Mouse (Mus musculus) ES-CJ7 (cell line): ENCODE data around the gene Abtb2.

Experiments
- DNase-seq: peaks from one replicate; pipeline ENCODE4 v3.0.0; 2011; ENCODE audit warnings: low read depth, low spot score

Abtb2 gene

GRCm38 (mm10) chr2:103613865-103614264, 47.8 kb downstream of the Abtb2 start:
- peak; percentile 6 for DNase-seq

GRCm38 (mm10) chr2:103615028-103615427, 48.9 kb downstream of the Abtb2 start:
- no peak for DNase-seq

- no peak for DNase-seq
Observed at GRCm38 (mm10) chr2:103618407-103618806, 52.3 kb downstream of the Abtb2 start.

GRCm38 (mm10) chr2:103622950-103623349, 56.8 kb downstream of the Abtb2 start:
- no peak for DNase-seq

GRCm38 (mm10) chr2:103625349-103625932, 59.3 kb downstream of the Abtb2 start:
- no peak for DNase-seq

- no peak for DNase-seq
Observed at GRCm38 (mm10) chr2:103627101-103627500, 61.0 kb downstream of the Abtb2 start.

- DNase-seq, result no peak
Observed at GRCm38 (mm10) chr2:103629956-103630355, 63.8 kb downstream of the Abtb2 start.

GRCm38 (mm10) chr2:103631293-103631717, 65.2 kb downstream of the Abtb2 start:
- DNase-seq, result no peak

- DNase-seq, result no peak
Observed at GRCm38 (mm10) chr2:103632136-103632925, 66.2 kb downstream of the Abtb2 start.

GRCm38 (mm10) chr2:103632926-103633250, 66.8 kb downstream of the Abtb2 start:
- DNase-seq, result no peak

- no peak for DNase-seq
Observed at GRCm38 (mm10) chr2:103635731-103636487, 69.8 kb downstream of the Abtb2 start.

GRCm38 (mm10) chr2:103637385-103637784, 71.3 kb downstream of the Abtb2 start:
- DNase-seq, result no peak

GRCm38 (mm10) chr2:103637943-103638342, 71.8 kb downstream of the Abtb2 start:
- no peak for DNase-seq

GRCm38 (mm10) chr2:103639701-103640100, 73.6 kb downstream of the Abtb2 start:
- no peak for DNase-seq

GRCm38 (mm10) chr2:103640861-103641260, 74.8 kb downstream of the Abtb2 start:
- no peak for DNase-seq

- no peak for DNase-seq
Observed at GRCm38 (mm10) chr2:103643584-103644211, 77.6 kb downstream of the Abtb2 start.

GRCm38 (mm10) chr2:103644418-103644817, 78.3 kb downstream of the Abtb2 start:
- DNase-seq, result no peak

- DNase-seq, result no peak
Observed at GRCm38 (mm10) chr2:103650314-103650879, 84.3 kb downstream of the Abtb2 start.

- DNase-seq, result no peak
Observed at GRCm38 (mm10) chr2:103652121-103652520, 86.0 kb downstream of the Abtb2 start.

- DNase-seq, result no peak
Observed at GRCm38 (mm10) chr2:103655037-103655436, 88.9 kb downstream of the Abtb2 start.

GRCm38 (mm10) chr2:103656028-103656427, 89.9 kb downstream of the Abtb2 start:
- no peak for DNase-seq

- DNase-seq, result no peak
Observed at GRCm38 (mm10) chr2:103659167-103659566, 93.1 kb downstream of the Abtb2 start.
